Mouse (Mus musculus) liver, embryonic 14.5 days (tissue): ENCODE data around the gene Hipk3.

ENCODE experiments used
- CTCF ChIP-seq: IDR thresholded peaks from 2 replicates; pipeline ENCODE4 v1.5.1; 2016; ENCODE audit warnings: antibody characterized with exemption, low read depth, control low read depth
- EP300 ChIP-seq: IDR thresholded peaks from 2 replicates; pipeline ENCODE4 v1.6.1; 2016; ENCODE audit warnings: antibody characterized with exemption, low read depth

GRCm38 (mm10) chr2:104465639-104466430 lies 28.4 kb downstream of the Hipk3 start:
- TF ChIP-seq CTCF (no peak), EP300 (no peak)
